Mouse (Mus musculus) intestine, postnatal 0 days (tissue): ENCODE results near the gene Sulf2. TPM values are rescaled to one million over a fixed set of nuclear protein-coding genes. Genes with fewer than 3 reads are reported as not detected.

Experiments
- ATAC-seq: fragments of 200-750 bp; cut with Nextera tagmentation; 2 replicates; pipeline ENCODE4 v1.8.0; 2017; ENCODE audit warnings: mild to moderate bottlenecking, moderate TSS enrichment, moderate library complexity
- H3K27ac ChIP-seq: fragments of 300-500 bp; sonication (generic); 2 replicates; pipeline ENCODE4 v1.5.1; 2014; ENCODE audit warnings: mild to moderate bottlenecking, low read depth, low read length, moderate library complexity
- H3K27me3 ChIP-seq: fragments of 300-500 bp; sonication (generic); replicated peaks from 2 replicates; pipeline ENCODE4 v1.6.1; 2014; ENCODE audit warnings: low read length, mixed read lengths; ENCODE audit not compliant: control insufficient read depth, insufficient read depth
- H3K36me3 ChIP-seq: fragments of 300-500 bp; sonication (generic); 2 replicates; pipeline ENCODE4 v1.6.1; 2014; ENCODE audit warnings: mild to moderate bottlenecking, moderate library complexity; ENCODE audit not compliant: control insufficient read depth, insufficient read depth
- H3K4me1 ChIP-seq: fragments of 300-500 bp; sonication (generic); replicated peaks from 2 replicates; pipeline ENCODE4 v1.6.1; 2014; ENCODE audit warnings: antibody characterized with exemption, low read length, mixed read lengths; ENCODE audit not compliant: control insufficient read depth, insufficient read depth
- H3K4me2 ChIP-seq: fragments of 300-500 bp; sonication (generic); replicated peaks from 2 replicates; pipeline ENCODE4 v1.6.1; 2014; ENCODE audit warnings: low read depth, mild to moderate bottlenecking, moderate library complexity
- H3K4me3 ChIP-seq: fragments of 300-500 bp; sonication (generic); 2 replicates; pipeline ENCODE4 v1.5.1; 2014; ENCODE audit warnings: low read depth, low read length
- H3K9ac ChIP-seq: fragments of 300-500 bp; sonication (generic); 2 replicates; pipeline ENCODE4 v1.6.1; 2014; ENCODE audit warnings: mild to moderate bottlenecking, low read depth, low read length
- H3K9me3 ChIP-seq: fragments of 300-500 bp; sonication (generic); 2 replicates; pipeline ENCODE4 v1.6.1; 2016; ENCODE audit warnings: mixed run types; ENCODE audit not compliant: control insufficient read depth
- CTCF ChIP-seq: sonication (generic); IDR thresholded peaks from 2 replicates; pipeline ENCODE4 v1.5.1; 2016; ENCODE audit warnings: low read depth, mild to moderate bottlenecking, control low read depth, antibody characterized with exemption, moderate library complexity
- WGBS: fragments of 180-500 bp; shearing (Covaris S2); extraction: QIAGEN DNeasy Blood & Tissue Kit; methylation state at CpG from one replicate; pipeline ENCODE4 v1.1.7; 2014; 5-methylcytosine and 5-hydroxymethylcytosine counted together
- polyA plus RNA-seq: library from polyadenylated mRNA; unstranded; fragments of >200 nt; fragmentation: Nextera tagmentation; extraction: Ambion mirVana; gene quantifications from 2 replicates; pipeline ENCODE4 v1.2.1, GENCODE M21; 2015

Sulf2 gene
- polyA plus RNA-seq, 1 experiment from 2014 or later = 66.4 TPM

DNA sequence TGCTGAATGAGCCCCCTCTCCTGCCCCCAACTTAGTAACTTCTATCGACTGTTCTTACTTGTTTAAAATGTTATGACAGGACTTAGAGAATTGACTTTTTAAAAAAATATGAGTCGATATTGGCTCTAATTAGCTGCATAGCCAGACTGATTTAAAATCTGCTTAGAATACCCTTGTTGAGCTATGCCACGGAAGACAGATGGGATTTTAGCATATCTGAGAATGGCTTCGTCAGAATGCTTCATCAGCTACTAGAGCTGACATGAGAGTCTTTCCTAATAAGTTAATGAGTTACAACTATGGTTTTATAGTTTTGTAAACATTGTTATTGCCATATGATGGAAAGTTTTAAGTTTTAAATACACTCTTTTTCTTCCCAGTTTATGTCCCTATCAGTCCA, 130.8 kb downstream of the Sulf2 start:
- H3K27me3 ChIP-seq = no peaks in the 10 kb centered on the region
- no peak overlapping the region for H3K4me2 ChIP-seq
- 0 out of 2 replicates have a peak, but pooled peaks cover 15% of the 10 kb centered on the region for H3K4me1 ChIP-seq
- no peak overlapping the region for H3K4me3 ChIP-seq
- H3K9ac ChIP-seq = no peak overlapping the region
- 52% methylated on average over 4 of the region's 4 CpGs for WGBS
- H3K27ac ChIP-seq = no peak overlapping the region
- H3K36me3 ChIP-seq = no peaks in the 10 kb centered on the region
- H3K9me3 ChIP-seq = no peaks in the 10 kb centered on the region
- TF ChIP-seq CTCF = no peak
- ATAC-seq = no peak

DNA sequence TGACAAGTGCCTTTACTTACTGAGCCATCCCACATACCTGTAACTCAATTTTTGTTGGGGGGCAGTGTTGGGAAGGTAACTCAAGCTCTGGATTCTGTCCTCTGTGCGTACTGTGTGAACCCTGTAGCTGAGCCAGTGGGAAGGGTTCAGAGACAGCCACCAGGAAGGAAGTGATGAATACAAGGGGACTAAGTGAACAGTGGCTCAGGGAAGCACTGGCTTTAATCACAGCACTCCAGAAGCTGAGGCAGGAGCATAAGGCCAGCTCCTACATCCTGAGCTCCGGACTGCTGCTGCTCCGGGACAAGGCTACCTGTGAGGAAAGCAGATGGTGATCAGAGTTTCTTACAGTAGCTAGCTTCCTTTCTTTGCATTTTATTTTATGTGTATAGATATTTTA, 131.4 kb downstream of the Sulf2 start:
- no peaks in the 10 kb centered on the region for H3K27me3 ChIP-seq
- 75% methylated on average over 3 of the region's 3 CpGs for WGBS
- H3K4me1 ChIP-seq = 0 out of 2 replicates have a peak, but pooled peaks cover 15% of the 10 kb centered on the region
- no peak overlapping the region for H3K4me3 ChIP-seq
- no peak for TF ChIP-seq CTCF
- H3K36me3 ChIP-seq = no peaks in the 10 kb centered on the region
- no peak overlapping the region for H3K4me2 ChIP-seq
- no peak overlapping the region for H3K9ac ChIP-seq
- H3K27ac ChIP-seq = no peak overlapping the region
- ATAC-seq = no peak
- H3K9me3 ChIP-seq = no peaks in the 10 kb centered on the region

Other genes starting within 250 kb of the Sulf2 start
- gene Ncoa3, start 163.0 kb downstream of the Sulf2 start, polyA plus RNA-seq = 4.7 and 5.7 TPM in 2 replicates